Mouse (Mus musculus): Measurements from ENCODE around the gene Brat1.

DNA sequence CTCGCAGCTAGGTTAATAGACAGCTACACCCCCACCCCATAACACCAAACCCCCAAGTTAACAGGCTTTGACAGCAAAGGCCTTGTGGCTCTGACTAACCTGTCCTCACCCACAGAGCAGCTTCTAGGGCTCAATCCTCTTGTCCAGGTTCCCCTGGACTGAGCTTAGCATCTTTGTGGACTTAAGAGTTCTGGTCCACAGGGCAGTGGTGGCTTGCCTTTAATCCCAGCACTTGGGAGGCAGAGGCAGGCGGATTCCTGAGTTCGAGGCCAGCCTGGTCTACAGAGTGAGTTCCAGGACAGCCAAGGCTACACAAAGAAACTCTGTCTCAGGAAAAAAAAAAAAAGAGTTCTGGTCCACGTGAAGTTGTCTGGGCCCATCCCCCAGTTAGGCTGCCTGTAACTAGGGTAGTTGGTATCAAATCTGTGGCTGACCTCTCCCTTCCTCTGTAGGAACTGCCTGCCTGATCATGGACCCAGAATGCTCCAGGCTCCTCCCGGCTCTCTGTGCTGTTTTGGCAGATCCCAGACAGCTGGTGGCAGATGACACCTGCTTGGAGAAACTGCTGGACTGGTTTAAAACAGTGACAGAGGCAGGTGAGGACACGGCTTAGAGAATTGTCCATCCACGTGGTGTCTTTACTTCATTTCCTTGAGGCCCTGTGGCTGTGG, 825 bp downstream of the Brat1 start:
- TF ChIP-seq CTCF (IDR thresholded peaks at IDR 0.05; ENCODE audit: low read depth) (no peak), EP300 (IDR thresholded peaks at IDR 0.05; ENCODE audit: low read depth) (no peak)
